Mouse (Mus musculus): Measurements from ENCODE around the gene Ace2. TPM values are rescaled to one million over a fixed set of nuclear protein-coding genes. Genes with fewer than 3 reads are reported as not detected.

Gene Ace2
- total and polyA plus RNA-seq, 3 experiments: 0.08 TPM; not detected in 2

DNA sequence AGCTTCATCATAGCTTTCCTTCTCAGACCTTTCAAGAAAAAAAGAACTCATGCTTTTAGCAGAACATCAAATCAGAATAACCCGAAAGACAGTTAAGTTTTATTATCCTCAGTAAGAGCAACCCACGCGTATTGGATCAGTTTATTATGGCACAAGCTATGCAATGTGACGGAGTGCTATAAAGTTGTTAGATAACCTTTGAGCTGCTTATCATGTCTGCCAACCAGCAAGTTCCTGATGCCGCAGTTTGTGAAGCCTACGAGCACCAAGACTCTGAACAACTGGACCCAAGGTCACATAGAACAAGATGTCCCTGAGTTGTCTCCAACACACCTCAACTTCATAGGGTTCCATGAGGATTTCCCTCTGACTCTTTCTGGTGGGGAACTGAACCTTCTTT, 25.4 kb upstream of the Ace2 start:
- Histone ChIP-seq H3K27me3 (replicated peaks) (no peaks in the 10 kb centered on the region), H3K9me3 (replicated peaks; ENCODE audit: low read length) (no peaks in the 10 kb centered on the region), H3K79me2 (replicated peaks; ENCODE audit: control insufficient read depth, extremely low read depth, insufficient read depth, poor library complexity, severe bottlenecking) (no peaks in the 10 kb centered on the region), H3K4me1 (ENCODE audit: control insufficient read depth in 1 of 2, insufficient read depth in 2 of 2) (no peaks in the 10 kb centered on the region), H3K4me3 (replicated peaks in 1 of 3; ENCODE audit: low read depth in 2 of 3, low read length in 2 of 3, poor library complexity in 1 of 3) (no peak overlapping the region), H3K9ac (ENCODE audit: insufficient read depth, low read depth) (no peak overlapping the region), H3K36me3 (replicated peaks in 1 of 2; ENCODE audit: control insufficient read depth in 1 of 2, insufficient read depth in 1 of 2, low read length in 1 of 2) (no peaks in the 10 kb centered on the region), H3K27ac (ENCODE audit: insufficient read depth, low read depth) (no peak overlapping the region), H3K4me2 (ENCODE audit: insufficient read depth, low read depth, poor library complexity, severe bottlenecking) (no peak overlapping the region)
- dilution Hi-C loops (cut with MboI; ENCODE audit: extremely low pct_ligation_motif_present, extremely low pct_unique_long_range_greater_than_20kb, low sequenced_read_pairs) (no loop called here), in situ Hi-C loops (cut with MboI; ENCODE audit: low pct_ligation_motif_present, low pct_unique_long_range_greater_than_20kb, low sequenced_read_pairs) (no loop called here)
- no peak for DNase-seq (ENCODE audit: extremely low read depth)
- no peak for TF ChIP-seq ETS1 (conservative IDR thresholded peaks at IDR 0.05; ENCODE audit: low read depth, low read length)
- no peak for TF ChIP-seq USF1 (IDR thresholded peaks at IDR 0.05; ENCODE audit: low read depth, low read length)
- TF ChIP-seq PAX5 (IDR thresholded peaks at IDR 0.05; ENCODE audit: low read length): no peak
- TF ChIP-seq E2F4 (IDR thresholded peaks at IDR 0.05; ENCODE audit: insufficient replicate concordance, low read depth, low read length): no peak
- no peak for TF ChIP-seq TBP (conservative IDR thresholded peaks at IDR 0.05; ENCODE audit: low read depth, low read length)
- no peak for TF ChIP-seq ZNF384 (IDR thresholded peaks at IDR 0.05; ENCODE audit: low read depth, low read length)
- no peak for TF ChIP-seq TCF12 (IDR thresholded peaks at IDR 0.05; ENCODE audit: low read depth, low read length)
- no peak for TF ChIP-seq JUN (IDR thresholded peaks at IDR 0.05; ENCODE audit: insufficient read depth, low read depth, low read length)
- TF ChIP-seq NRF1 (IDR thresholded peaks at IDR 0.05; ENCODE audit: low read depth, low read length): no peak
- TF ChIP-seq GABPA (IDR thresholded peaks at IDR 0.05; ENCODE audit: insufficient replicate concordance, low read depth, low read length): no peak
- TF ChIP-seq UBTF (IDR thresholded peaks at IDR 0.05; ENCODE audit: low read depth, low read length): no peak
- no peak for TF ChIP-seq RCOR1 (conservative IDR thresholded peaks at IDR 0.05; ENCODE audit: low read depth, low read length)
- TF ChIP-seq NELFE (IDR thresholded peaks at IDR 0.05; ENCODE audit: low read depth, low read length): no peak

DNA sequence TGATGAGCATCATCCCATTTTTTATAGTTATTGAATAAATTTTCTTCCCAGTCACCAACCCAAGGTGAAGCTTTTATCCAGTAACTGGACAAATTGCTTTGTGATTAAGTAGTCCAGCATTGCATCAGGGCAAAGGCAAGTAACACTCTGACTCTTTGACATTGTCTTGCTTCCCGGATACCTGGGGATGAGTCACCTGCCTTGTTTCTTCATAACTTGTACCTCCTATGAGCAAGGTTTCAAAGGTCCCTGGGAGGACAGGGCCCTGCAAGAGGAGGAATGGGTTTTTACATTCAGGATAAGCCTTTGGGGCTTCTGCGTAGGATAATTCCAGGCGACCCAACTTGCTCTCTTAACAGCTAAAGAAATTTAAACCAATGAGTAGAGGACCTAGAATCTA, 15.2 kb upstream of the Ace2 start:
- no peaks in the 10 kb centered on the region for H3K4me1 ChIP-seq (ENCODE audit: control insufficient read depth in 1 of 2, insufficient read depth in 2 of 2)
- TF ChIP-seq USF1 (IDR thresholded peaks at IDR 0.05; ENCODE audit: low read depth, low read length): no peak
- TF ChIP-seq MAX (IDR thresholded peaks at IDR 0.05; ENCODE audit: low read length): no peak
- no peak for TF ChIP-seq NRF1 (IDR thresholded peaks at IDR 0.05; ENCODE audit: low read depth, low read length)
- TF ChIP-seq RAD21 (IDR thresholded peaks at IDR 0.05; ENCODE audit: low read depth, low read length): no peak
- no peak for TF ChIP-seq JUN (IDR thresholded peaks at IDR 0.05; ENCODE audit: insufficient read depth, low read depth, low read length)
- no peak for TF ChIP-seq NELFE (IDR thresholded peaks at IDR 0.05; ENCODE audit: low read depth, low read length)
- TF ChIP-seq POLR2A (IDR thresholded peaks at IDR 0.05; ENCODE audit: low read depth, low read length): no peak
- no peak for TF ChIP-seq RCOR1 (conservative IDR thresholded peaks at IDR 0.05; ENCODE audit: low read depth, low read length)
- TF ChIP-seq JUND (conservative IDR thresholded peaks at IDR 0.05; ENCODE audit: low read depth, low read length): no peak
- no peak for TF ChIP-seq BHLHE40 (IDR thresholded peaks at IDR 0.05; ENCODE audit: low read depth, low read length)
- TF ChIP-seq PAX5 (IDR thresholded peaks at IDR 0.05; ENCODE audit: low read length): no peak
- no peak for TF ChIP-seq ZMIZ1 (IDR thresholded peaks at IDR 0.05; ENCODE audit: low read depth, low read length)
- TF ChIP-seq MYC (IDR thresholded peaks at IDR 0.05; ENCODE audit: low read depth, low read length): no peak
- dilution Hi-C loops (cut with MboI; ENCODE audit: extremely low pct_ligation_motif_present, extremely low pct_unique_long_range_greater_than_20kb, low sequenced_read_pairs): no loop called here

More for the DNA sequence above, 15.2 kb upstream of the Ace2 start:
- H3K36me3 ChIP-seq (replicated peaks in 1 of 2; ENCODE audit: control insufficient read depth in 1 of 2, insufficient read depth in 1 of 2, low read length in 1 of 2): no peaks in the 10 kb centered on the region
- H3K4me2 ChIP-seq (ENCODE audit: insufficient read depth, low read depth, poor library complexity, severe bottlenecking): no peak overlapping the region
- no peak overlapping the region for H3K9ac ChIP-seq (ENCODE audit: insufficient read depth, low read depth)
- H3K27ac ChIP-seq (ENCODE audit: insufficient read depth, low read depth): no peak overlapping the region
- no peaks in the 10 kb centered on the region for H3K9me3 ChIP-seq (replicated peaks; ENCODE audit: low read length)
- in situ Hi-C loops (cut with MboI; ENCODE audit: low pct_ligation_motif_present, low pct_unique_long_range_greater_than_20kb, low sequenced_read_pairs): no loop called here
- no peaks in the 10 kb centered on the region for H3K27me3 ChIP-seq (replicated peaks)
- H3K79me2 ChIP-seq (replicated peaks; ENCODE audit: control insufficient read depth, extremely low read depth, insufficient read depth, poor library complexity, severe bottlenecking): no peaks in the 10 kb centered on the region
- H3K4me3 ChIP-seq (replicated peaks in 1 of 3; ENCODE audit: low read depth in 2 of 3, low read length in 2 of 3, poor library complexity in 1 of 3): no peak overlapping the region
- no peak for DNase-seq (ENCODE audit: extremely low read depth)
